Mouse (Mus musculus) G1E (cell line): ENCODE data around the gene Cep135.

Source experiments
- CTCF ChIP-seq: IDR thresholded peaks from 2 replicates; pipeline ENCODE4 v1.5.1; 2012; ENCODE audit warnings: low read depth, low read length, inconsistent platforms, mixed read lengths
- GATA1 ChIP-seq: IDR thresholded peaks from 2 replicates; pipeline ENCODE4 v1.6.1; 2012; ENCODE audit warnings: borderline replicate concordance, low read length, inconsistent platforms, mixed read lengths
- POLR2AphosphoS5 ChIP-seq: IDR thresholded peaks from 2 replicates; pipeline ENCODE4 v1.6.1; 2012; ENCODE audit warnings: low read depth, low read length, inconsistent platforms; ENCODE audit not compliant: insufficient replicate concordance
- TAL1 ChIP-seq: conservative IDR thresholded peaks from 2 replicates; pipeline ENCODE4 v1.6.1; 2012; ENCODE audit warnings: low read depth, low read length, inconsistent platforms, mixed read lengths

- TF ChIP-seq CTCF (no peak), GATA1 (no peak), POLR2AphosphoS5 (no peak), TAL1 (no peak)
Observed at GRCm38 (mm10) chr5:76674022-76674653, 85.6 kb downstream of the Cep135 start.
